Mouse (Mus musculus) granulocyte monocyte progenitor cell, adult 5-6 weeks (primary cell): ENCODE measurements around the gene Lias. TPM values are rescaled to one million over a fixed set of nuclear protein-coding genes. Genes with fewer than 3 reads are reported as not detected.

Experiments
- ATAC-seq: replicated peaks from 2 replicates; pipeline ENCODE4 v1.8.0; 2016; ENCODE audit warnings: mild to moderate bottlenecking, moderate TSS enrichment, inconsistent platforms; ENCODE audit not compliant: poor library complexity, severe bottlenecking
- total RNA-seq, 2 experiments: library from RNA; stranded (forward) in 1 of 2; stranded (reverse) in 1 of 2; fragments of 200-712, 200-1000 nt in 1 of 2; fragments of >200 nt in 1 of 2; fragmentation: Nextera tagmentation in 1 of 2; gene quantifications; 2 replicates each; pipeline ENCODE4 v1.2.3; 2014 to 2017

Gene Lias
- total RNA-seq, 2 experiments from 2014 or later: 34.2 to 40.3 TPM

DNA sequence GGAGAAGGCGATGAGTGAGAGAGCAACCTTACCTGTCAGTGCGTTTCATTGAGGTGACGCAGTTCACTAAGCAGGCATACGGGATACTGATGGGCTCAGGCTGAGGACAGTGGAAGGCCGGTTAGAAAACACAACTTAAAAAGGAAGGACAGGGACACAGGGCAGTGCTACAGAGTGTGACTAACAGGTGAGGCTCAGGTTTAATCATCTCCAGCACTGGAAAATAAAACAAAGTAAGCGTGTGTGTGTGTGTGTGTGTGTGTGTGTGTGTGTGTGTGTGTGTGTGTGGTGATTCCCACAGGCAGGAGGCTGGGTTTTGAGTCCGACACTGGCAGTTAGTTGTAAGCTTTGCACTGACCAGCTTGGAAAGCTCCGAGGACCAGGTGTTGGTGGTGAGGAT lies 31.5 kb downstream of the Lias start:
- ATAC-seq: no peak

DNA sequence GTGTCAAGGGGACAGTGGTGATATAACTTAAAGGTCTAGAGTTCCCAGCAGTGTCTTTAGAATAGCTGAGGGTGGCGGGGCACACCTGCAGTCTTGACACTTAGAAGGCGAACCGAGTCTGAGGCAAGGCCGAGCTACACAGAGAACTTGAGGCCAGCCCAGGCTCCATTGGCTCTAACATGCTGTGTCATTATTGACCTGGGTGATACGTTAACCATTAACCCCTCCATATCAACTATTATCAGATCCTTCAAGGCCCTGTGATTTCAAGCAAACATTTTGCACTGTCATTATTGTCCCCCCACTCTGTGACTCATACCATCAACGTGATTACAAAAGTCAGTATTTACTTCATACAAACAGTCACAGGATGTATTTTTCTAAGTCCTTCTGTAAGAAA lies 32.9 kb downstream of the Lias start:
- ATAC-seq: no peak

DNA sequence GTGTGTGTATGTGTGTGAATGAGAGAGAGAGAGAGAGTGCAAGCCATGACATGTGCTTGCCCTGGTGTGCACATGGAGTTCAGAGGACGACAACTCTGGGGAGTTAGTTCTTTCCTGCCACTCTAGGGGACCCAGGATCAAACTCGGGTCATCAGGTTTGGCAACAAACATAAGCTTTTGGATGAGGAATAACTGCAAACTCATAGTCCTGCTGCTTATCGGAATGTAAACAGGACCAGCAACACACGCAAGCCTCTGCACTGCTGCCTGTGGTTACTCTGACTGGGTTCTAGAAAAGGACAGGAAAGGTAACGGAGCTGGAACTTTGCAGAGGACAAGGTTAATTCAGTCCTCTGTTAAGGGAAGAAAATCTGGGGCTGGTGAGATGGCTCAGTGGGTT lies 34.0 kb downstream of the Lias start:
- no peak for ATAC-seq

DNA sequence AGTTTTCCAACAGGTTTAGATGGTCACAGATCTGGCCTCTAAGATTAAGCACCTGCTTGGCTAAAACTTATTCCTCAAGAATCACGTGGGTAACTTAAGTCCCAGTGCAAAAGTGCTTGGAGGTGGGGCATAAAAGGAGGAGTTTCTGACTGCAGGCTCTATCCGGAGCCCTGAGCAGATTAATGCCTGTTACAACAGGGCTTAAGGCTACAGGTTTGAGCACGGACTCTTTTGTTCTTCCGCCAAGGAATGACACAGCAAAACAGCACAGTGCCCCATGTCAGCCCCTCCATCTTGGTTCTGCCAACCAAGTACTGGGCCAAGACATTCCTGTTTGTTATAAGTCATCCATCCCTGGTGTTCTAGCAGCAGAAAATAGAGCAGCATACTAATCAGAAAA lies 37.0 kb downstream of the Lias start:
- no peak for ATAC-seq

DNA sequence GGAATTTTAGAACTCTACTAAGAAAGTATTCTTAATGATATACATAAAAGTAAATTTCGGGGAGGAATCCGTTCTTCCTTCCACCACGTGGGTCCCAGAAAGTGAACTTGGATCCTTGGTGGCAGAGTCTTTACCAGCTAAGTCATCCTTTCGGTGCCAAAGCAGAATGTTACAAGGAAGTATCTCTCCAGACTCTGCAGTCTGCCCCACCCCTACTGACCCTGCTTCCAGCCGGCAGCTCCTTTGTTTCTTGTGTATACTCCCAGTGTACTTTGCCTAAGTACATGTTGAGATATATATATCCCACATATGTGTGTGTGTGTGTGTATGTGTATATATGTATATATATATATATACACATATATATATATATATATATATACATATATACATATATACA lies 38.1 kb downstream of the Lias start:
- ATAC-seq: no peak

DNA sequence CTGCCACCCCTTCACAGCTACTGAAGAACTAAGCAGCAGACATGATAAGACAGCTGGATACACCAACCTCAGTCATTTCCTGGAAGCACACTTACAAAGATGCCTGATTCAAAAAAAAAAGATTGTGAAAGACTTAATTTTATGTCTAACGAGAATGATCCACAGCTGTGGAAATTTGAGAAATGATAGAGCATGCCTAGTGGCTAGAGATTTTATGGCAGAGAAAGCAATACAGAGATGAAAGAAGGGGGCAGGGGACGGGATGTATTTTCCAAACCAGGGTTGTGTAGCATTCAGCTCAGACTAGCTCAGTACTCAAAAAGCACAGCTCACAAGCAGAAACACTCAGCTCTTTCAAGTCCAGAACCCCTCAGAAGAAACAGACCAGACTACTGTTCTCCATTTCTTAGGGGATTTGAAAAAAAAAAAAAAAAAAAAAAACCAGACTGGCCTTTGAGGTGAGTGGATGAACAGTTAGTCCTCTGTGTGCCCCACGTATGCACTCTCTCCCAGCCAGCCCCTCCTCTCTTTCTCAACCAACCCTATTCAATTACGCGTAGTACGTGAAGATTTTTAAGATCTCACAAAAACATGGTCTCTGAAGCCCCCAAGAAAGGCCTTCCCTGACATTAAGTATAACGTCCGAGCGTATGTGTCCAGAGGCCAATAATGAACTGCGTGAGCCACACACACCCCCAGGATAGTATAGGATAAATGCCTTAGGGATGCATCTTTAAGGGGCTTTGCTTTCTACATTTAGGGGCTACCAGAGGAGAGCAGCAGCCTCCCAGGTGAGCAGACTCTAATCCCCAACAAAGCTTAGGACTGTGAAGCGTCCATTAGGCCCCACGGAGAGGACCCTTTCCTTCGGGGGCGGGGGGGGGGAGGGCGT lies 43.4 kb downstream of the Lias start:
- peak; percentile 9; the same call in 1 of the 2 replicates for ATAC-seq

DNA sequence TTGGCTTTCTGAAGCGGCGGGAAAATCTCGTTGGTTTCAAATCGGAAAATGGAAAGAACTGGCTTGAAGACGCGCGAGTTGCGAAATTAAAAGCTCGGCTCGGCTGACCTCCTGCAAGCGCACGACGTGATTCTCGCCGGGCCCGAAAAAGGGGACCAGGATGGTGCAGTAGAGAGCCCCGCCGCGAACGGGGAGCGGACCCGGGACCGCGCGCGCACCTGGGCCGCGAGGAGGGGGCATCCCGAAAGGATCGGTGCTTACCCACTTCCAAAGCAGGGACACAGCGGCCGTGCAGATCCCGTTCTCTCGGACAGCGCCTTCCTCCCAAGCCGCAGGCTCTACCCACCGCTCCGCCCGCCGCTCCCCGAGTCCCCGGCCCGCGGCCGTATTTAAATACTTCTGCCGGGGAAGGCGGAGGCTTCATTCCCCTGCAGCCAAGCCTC lies 44.1 kb downstream of the Lias start:
- peak; percentile 15; the same call in 1 of the 2 replicates for ATAC-seq

DNA sequence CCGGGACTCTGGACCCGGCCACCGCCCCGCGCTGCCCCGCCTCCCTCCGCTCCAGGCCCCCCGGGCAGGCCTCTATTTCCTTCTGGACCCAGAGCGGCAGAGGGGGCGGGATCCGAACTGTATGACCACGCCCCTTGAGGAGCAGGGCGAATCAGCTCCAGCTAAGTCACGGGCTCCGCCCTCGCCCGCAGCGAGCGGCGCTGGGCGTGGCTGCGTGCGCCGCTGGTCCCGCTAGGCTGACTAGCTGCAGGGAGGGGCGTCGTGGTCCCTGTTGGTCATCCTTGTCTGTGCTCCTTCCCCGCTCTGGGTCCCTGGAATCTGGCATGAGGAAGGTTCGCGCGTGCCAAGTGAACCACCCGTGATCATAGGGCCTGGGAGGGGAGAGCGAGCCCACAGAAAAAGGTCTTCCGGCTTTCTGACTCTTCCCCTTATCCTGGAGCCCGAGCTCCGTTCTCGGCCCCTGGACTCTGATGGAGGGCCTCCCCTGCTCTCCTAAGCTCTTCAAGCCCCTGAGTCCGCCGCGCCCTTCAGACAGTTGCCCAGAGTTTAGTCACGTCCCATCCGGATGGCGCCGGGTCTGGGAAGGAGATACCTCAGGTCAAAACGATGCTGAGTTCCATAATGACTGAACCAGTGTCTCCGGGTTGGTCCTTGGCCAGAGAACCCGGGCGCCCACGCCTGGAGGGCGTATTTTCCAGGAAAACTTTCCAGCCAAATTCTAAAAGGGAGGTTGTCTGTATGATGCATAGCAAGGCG lies 44.7 kb downstream of the Lias start, which contains the start of gene Ugdh:
Ugdh (minus strand) TSS at position 144 of the 756 bp plus-strand sequence.
- peak; percentile 92 for ATAC-seq

DNA sequence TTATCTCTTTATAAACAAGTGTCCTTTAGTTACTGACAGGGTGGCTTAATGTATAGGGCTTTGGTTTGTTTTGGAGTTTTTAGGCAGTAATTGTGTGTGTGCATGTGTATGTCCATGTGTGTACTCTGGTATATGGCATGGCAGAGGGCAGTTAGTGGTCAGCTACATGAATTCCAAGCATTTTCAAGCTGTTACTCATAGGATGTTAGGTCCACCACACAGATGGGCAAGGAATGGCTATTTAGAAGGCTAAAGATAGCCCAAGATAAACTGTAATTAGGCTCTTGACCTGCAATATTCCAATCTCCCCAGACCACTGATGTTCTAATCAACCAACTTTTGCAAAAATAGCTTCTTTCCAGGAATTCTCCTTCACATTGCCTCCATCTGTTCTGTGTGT lies 46.7 kb downstream of the Lias start:
- no peak for ATAC-seq

DNA sequence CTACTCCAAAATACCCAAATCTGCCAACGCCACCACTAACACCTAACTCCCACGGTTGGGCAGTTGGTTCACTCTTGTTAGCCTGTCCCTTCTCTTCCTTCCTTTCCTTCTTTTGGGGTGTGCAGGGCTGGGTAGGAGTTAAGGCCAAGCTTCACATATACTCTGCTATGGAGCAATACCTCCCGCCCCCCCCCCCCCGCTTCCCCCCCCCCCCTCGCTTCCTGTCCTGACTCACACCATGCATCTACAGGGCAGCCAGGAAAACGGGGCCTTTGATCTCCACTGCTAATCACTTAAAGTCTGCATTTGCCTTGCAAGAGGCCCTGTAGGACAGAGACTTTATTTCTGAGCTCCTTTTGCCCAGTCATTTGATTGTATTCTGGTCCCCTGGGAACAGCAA lies 53.7 kb downstream of the Lias start:
- peak; percentile 77 for ATAC-seq

DNA sequence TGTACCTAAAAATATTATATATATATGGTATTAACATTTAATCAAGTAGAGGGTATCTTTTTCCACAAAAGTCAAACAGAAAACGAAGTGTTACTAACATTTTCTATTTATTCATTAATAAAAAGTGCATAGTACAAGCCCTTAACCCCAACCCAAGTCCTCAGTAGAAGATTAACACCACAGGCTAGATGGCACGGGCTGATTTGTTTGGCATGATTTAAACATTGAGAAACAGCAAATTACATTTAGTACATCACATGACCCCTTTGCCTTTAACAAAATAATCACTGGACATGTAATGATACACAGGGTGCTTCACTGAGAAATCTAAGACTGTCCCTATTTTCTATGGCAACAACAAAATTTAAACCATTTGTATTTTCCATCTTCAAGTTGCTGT lies 55.5 kb downstream of the Lias start:
- no peak for ATAC-seq

DNA sequence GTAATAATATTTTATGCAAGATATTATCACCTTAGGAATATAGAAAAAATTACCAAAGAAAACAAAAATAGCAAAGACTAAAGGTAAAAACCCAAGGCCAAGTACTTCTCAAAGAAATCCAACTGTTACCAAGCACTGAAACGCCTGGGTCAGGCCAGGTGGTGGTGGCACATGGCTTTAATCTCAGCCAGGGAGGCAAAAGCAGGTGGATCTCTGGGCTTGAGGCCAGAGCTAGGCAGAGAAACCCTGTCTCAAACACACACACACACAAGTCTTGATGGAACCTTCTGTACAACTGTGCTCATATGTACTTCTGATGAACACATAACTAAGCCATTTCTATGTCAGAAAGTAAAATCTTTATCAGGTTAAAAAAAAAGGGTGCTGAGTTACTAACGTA lies 56.5 kb downstream of the Lias start:
- no peak for ATAC-seq

DNA sequence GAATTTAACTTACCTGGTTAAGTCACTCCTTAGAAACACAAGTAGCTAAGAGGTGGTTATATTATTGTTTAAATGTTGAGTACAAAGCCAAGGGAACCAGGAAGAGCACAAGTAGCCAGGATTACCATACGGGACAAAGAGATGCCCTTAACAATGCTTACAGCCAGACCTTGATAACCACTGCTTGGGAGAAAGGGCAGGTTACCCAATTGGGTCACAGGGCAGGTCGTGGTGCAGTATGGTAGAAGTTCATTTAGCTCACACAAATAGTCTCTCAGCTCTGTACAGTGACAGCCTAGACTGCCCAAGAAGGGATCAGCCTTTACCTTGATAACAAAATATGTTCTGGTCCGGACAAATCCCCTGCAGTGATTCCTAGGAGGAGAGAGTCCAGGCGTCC lies 57.6 kb downstream of the Lias start:
- no peak for ATAC-seq

DNA sequence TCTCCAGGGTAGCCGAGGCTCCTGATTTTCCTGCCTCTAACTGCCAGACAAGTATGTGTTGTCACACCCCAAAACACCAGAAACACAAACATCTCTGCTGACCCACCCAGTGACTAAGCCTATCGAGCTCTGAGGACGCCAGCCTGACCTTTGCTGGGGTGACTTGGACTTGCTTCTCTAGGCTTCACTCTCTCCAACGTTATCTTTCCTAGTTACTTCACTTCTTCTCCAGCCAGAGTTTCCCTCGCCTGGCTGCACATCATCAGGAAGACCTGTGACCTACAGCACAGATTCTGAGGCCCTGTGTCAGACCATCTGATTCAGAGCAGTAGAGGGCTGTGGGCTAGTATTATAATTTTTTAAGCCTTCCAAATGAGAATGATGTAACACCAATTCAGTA lies 63.5 kb downstream of the Lias start:
- ATAC-seq: no peak

DNA sequence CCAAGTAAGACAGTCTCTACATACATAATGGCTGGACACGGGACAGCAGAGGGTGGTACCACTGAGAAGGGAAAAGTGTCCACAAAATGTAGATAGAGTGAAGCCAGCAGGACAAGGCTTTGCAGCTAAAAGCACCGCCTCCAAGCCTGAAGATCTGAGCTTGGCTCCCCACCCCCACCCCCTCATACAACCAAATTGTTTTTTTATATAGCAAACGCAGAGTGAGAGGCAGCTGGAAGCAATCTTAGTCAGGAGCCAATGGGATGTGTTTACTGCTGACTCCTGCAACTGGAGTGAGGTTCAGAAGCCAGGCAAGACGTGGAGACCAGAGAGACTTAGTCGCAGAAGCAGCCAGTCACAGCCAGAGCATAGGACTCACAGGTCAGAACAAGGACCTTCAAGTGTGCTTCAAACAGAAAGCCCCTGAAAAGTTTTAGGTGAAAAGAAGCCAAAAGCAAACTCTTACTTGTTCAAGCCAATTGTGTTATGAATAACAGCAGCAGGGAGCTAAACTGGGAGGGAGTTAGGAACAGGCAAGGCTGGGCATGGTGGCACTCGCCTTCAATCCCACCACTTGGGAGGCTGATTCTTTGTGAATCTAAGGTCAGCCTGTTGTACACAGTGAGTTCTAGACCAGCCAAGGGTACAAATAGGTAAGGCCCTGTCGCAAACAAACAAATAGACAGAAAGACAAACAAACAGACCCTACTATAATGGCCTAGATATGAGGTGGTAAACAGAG lies 66.0 kb downstream of the Lias start:
- ATAC-seq: no peak

DNA sequence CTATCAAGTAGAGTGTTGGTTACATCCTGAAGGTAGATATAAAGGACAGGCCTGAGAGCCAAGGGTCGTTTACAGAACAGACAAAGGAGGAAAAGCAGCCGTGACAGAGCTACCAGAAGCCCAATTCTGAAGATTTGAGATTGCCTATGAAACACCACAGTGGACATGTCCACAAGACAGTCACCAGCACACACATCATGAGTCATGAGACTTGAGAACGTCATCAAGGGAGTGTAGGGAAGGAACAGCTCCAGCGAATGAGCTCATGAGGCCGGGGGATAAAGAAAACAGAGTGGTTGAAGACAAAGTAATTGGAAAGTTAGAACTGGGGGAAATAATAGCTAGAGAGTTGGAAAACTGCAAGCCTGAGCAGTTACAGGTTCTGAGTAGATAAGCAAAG lies 66.5 kb downstream of the Lias start:
- no peak for ATAC-seq

DNA sequence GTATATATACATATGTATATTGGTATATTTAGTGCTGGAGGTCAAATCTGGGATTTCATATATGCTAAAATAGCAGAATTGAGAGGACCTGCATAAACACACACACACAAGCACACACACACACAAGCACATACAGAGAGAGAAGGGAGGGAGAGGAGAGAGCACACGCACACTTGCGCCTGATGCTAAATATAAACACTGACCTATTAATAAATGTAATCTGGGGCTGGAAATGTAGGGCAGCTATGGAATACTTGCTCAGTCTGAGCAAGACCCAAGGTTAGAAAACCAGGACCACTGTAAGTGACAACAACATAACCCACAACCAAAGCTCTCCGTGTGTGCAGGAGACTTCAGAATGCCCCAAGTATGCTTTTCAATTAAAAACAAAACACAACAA lies 68.2 kb downstream of the Lias start:
- no peak for ATAC-seq
